Mouse (Mus musculus): ENCODE measurements around the gene Zfp750. TPM values are rescaled to one million over a fixed set of nuclear protein-coding genes. Genes with fewer than 3 reads are reported as not detected.

Gene Zfp750
- not detected in 2 replicates for polyA plus RNA-seq (2012; ENCODE audit: insufficient read depth, insufficient read length, missing spikeins)

- H3K27ac ChIP-seq (replicated peaks; ENCODE audit: low read depth, low read length) = no peak within 1 kb of the TSS
- no peak within 1 kb of the TSS for H3K4me3 ChIP-seq (ENCODE audit: insufficient read depth, low read depth, low read length)
- peaks cover 7% of the 10 kb centered on the region for H3K4me1 ChIP-seq (ENCODE audit: control insufficient read depth, insufficient read depth, insufficient read length, low read length)
Observed at GRCm38 (mm10) chr11:121519131-121519530, at the start of gene Zfp750. TSS of gene Zfp750 (minus strand) at chr11:121519333.

- Histone ChIP-seq H3K4me1 (ENCODE audit: control insufficient read depth, insufficient read depth, insufficient read length, low read length) (no peaks in the 10 kb centered on the region), H3K4me3 (ENCODE audit: insufficient read depth, low read depth, low read length) (no peak overlapping the region), H3K27ac (replicated peaks; ENCODE audit: low read depth, low read length) (no peak overlapping the region)
Observed at GRCm38 (mm10) chr11:121564265-121564664, 45.1 kb upstream of the Zfp750 start.

- no peak overlapping the region for H3K4me3 ChIP-seq (ENCODE audit: insufficient read depth, low read depth, low read length)
- H3K4me1 ChIP-seq (ENCODE audit: control insufficient read depth, insufficient read depth, insufficient read length, low read length) = no peaks in the 10 kb centered on the region
- no peak overlapping the region for H3K27ac ChIP-seq (replicated peaks; ENCODE audit: low read depth, low read length)
Observed at GRCm38 (mm10) chr11:121563312-121563711, 44.2 kb upstream of the Zfp750 start.

- Histone ChIP-seq H3K27ac (replicated peaks; ENCODE audit: low read depth, low read length) (no peak overlapping the region), H3K4me1 (ENCODE audit: control insufficient read depth, insufficient read depth, insufficient read length, low read length) (no peaks in the 10 kb centered on the region), H3K4me3 (ENCODE audit: insufficient read depth, low read depth, low read length) (no peak overlapping the region)
Observed at GRCm38 (mm10) chr11:121560294-121560663, 41.1 kb upstream of the Zfp750 start.

GRCm38 (mm10) chr11:121559527-121560293, 40.6 kb upstream of the Zfp750 start:
- H3K4me1 ChIP-seq (ENCODE audit: control insufficient read depth, insufficient read depth, insufficient read length, low read length) = no peaks in the 10 kb centered on the region
- no peak overlapping the region for H3K4me3 ChIP-seq (ENCODE audit: insufficient read depth, low read depth, low read length)
- H3K27ac ChIP-seq (replicated peaks; ENCODE audit: low read depth, low read length) = no peak overlapping the region

- Histone ChIP-seq H3K4me1 (ENCODE audit: control insufficient read depth, insufficient read depth, insufficient read length, low read length) (no peaks in the 10 kb centered on the region), H3K4me3 (ENCODE audit: insufficient read depth, low read depth, low read length) (no peak overlapping the region), H3K27ac (replicated peaks; ENCODE audit: low read depth, low read length) (no peak overlapping the region)
Observed at GRCm38 (mm10) chr11:121558522-121558921, 39.4 kb upstream of the Zfp750 start.

- H3K27ac ChIP-seq (replicated peaks; ENCODE audit: low read depth, low read length) = no peak overlapping the region
- H3K4me3 ChIP-seq (ENCODE audit: insufficient read depth, low read depth, low read length) = no peak overlapping the region
- no peaks in the 10 kb centered on the region for H3K4me1 ChIP-seq (ENCODE audit: control insufficient read depth, insufficient read depth, insufficient read length, low read length)
Observed at GRCm38 (mm10) chr11:121557946-121558345, 38.8 kb upstream of the Zfp750 start.

- peaks cover 2% of the 10 kb centered on the region; the same call in 1 of the 2 replicates for H3K4me1 ChIP-seq (ENCODE audit: control insufficient read depth, insufficient read depth, insufficient read length, low read length)
- no peak overlapping the region for H3K4me3 ChIP-seq (ENCODE audit: insufficient read depth, low read depth, low read length)
- no peak overlapping the region for H3K27ac ChIP-seq (replicated peaks; ENCODE audit: low read depth, low read length)
Observed at GRCm38 (mm10) chr11:121556727-121557126, 37.6 kb upstream of the Zfp750 start.

- Histone ChIP-seq H3K27ac (replicated peaks; ENCODE audit: low read depth, low read length) (no peak overlapping the region), H3K4me1 (ENCODE audit: control insufficient read depth, insufficient read depth, insufficient read length, low read length) (peaks cover 5% of the 10 kb centered on the region), H3K4me3 (ENCODE audit: insufficient read depth, low read depth, low read length) (no peak overlapping the region)
Observed at GRCm38 (mm10) chr11:121553458-121553857, 34.3 kb upstream of the Zfp750 start.

GRCm38 (mm10) chr11:121552846-121553457, 33.8 kb upstream of the Zfp750 start:
- no peak overlapping the region for H3K27ac ChIP-seq (replicated peaks; ENCODE audit: low read depth, low read length)
- peaks cover 5% of the 10 kb centered on the region for H3K4me1 ChIP-seq (ENCODE audit: control insufficient read depth, insufficient read depth, insufficient read length, low read length)
- no peak overlapping the region for H3K4me3 ChIP-seq (ENCODE audit: insufficient read depth, low read depth, low read length)

- Histone ChIP-seq H3K4me3 (ENCODE audit: insufficient read depth, low read depth, low read length) (no peak overlapping the region), H3K4me1 (ENCODE audit: control insufficient read depth, insufficient read depth, insufficient read length, low read length) (peaks cover 5% of the 10 kb centered on the region), H3K27ac (replicated peaks; ENCODE audit: low read depth, low read length) (no peak overlapping the region)
Observed at GRCm38 (mm10) chr11:121552167-121552566, 33.0 kb upstream of the Zfp750 start.

GRCm38 (mm10) chr11:121551206-121551799, 32.2 kb upstream of the Zfp750 start:
- Histone ChIP-seq H3K4me3 (ENCODE audit: insufficient read depth, low read depth, low read length) (no peak overlapping the region), H3K27ac (replicated peaks; ENCODE audit: low read depth, low read length) (no peak overlapping the region), H3K4me1 (ENCODE audit: control insufficient read depth, insufficient read depth, insufficient read length, low read length) (peaks cover 5% of the 10 kb centered on the region)

GRCm38 (mm10) chr11:121549843-121550647, 30.9 kb upstream of the Zfp750 start:
- H3K4me3 ChIP-seq (ENCODE audit: insufficient read depth, low read depth, low read length) = no peak overlapping the region
- no peak overlapping the region for H3K27ac ChIP-seq (replicated peaks; ENCODE audit: low read depth, low read length)
- peaks cover 9% of the 10 kb centered on the region for H3K4me1 ChIP-seq (ENCODE audit: control insufficient read depth, insufficient read depth, insufficient read length, low read length)

GRCm38 (mm10) chr11:121548996-121549842, 30.1 kb upstream of the Zfp750 start:
- H3K4me1 ChIP-seq (ENCODE audit: control insufficient read depth, insufficient read depth, insufficient read length, low read length) = peaks cover 14% of the 10 kb centered on the region
- H3K4me3 ChIP-seq (ENCODE audit: insufficient read depth, low read depth, low read length) = no peak overlapping the region
- no peak overlapping the region for H3K27ac ChIP-seq (replicated peaks; ENCODE audit: low read depth, low read length)
